Mouse (Mus musculus) megakaryocyte, embryonic 14.5 days (primary cell): Measurements from ENCODE around the gene Psg17. TPM values are rescaled to one million over a fixed set of nuclear protein-coding genes. Genes with fewer than 3 reads are reported as not detected.

ENCODE experiments used
- H3K27me3 ChIP-seq: replicated peaks from 2 replicates; pipeline ENCODE3; 2012; ENCODE audit warnings: inconsistent platforms
- H3K36me3 ChIP-seq: replicated peaks from 2 replicates; pipeline ENCODE3; 2012; ENCODE audit warnings: low read length, inconsistent platforms, mixed read lengths
- H3K4me1 ChIP-seq: 2 replicates; pipeline ENCODE4 v1.6.1; 2012; ENCODE audit warnings: inconsistent platforms
- H3K4me3 ChIP-seq: replicated peaks from 2 replicates; pipeline ENCODE3; 2012; ENCODE audit warnings: moderate library complexity, mild to moderate bottlenecking, inconsistent platforms
- H3K9me3 ChIP-seq: 2 replicates; pipeline ENCODE4 v1.6.1; 2012; ENCODE audit warnings: inconsistent platforms
- FLI1 ChIP-seq: IDR thresholded peaks from 2 replicates; pipeline ENCODE4 v1.6.1; 2012; ENCODE audit warnings: low read length, inconsistent platforms, mixed read lengths
- GATA1 ChIP-seq: IDR thresholded peaks from 3 replicates; pipeline ENCODE4 v1.6.1; 2012; ENCODE audit warnings: mixed read lengths, low read length, inconsistent platforms, borderline replicate concordance
- polyA plus RNA-seq: library from polyadenylated mRNA; stranded (reverse); fragments of >175 nt; gene quantifications from 2 replicates; pipeline ENCODE4 v1.2.3, GENCODE M21; 2012; ENCODE audit warnings: low replicate concordance; ENCODE audit not compliant: insufficient read depth

The Psg17 gene
- polyA plus RNA-seq, 1 experiment, result not detected

DNA sequence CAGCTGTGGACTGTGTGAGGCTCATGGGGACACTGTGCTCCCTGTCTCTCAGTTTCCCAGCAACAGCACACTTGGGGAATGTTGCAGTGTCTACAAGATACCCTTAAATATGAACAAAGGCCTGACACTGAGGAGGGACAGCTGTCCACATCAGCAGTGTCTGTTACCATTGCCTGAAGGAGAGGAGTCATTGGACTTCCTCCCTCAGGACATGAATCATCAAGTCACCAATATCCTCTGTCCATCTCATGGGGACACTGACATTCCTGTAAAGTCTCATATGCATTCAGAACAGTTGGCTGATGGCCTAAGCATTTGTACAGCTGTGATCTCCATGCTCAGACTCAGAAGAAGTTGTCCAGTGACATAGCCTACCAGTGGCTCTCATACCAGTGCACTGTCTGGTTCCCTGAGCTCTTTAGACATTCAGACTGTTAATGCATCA lies 42.0 kb downstream of the Psg17 start:
- Histone ChIP-seq H3K36me3 (no peaks in the 10 kb centered on the region), H3K9me3 (no peaks in the 10 kb centered on the region), H3K4me1 (peaks cover 25% of the 10 kb centered on the region), H3K27me3 (no peaks in the 10 kb centered on the region), H3K4me3 (peak overlapping the region; percentile 26)
- TF ChIP-seq GATA1 (no peak), FLI1 (no peak)

Other genes with a start within 250 kb of the Psg17 start
- not detected in 2 replicates for gene Psg23, start 205.1 kb downstream of the Psg17 start, polyA plus RNA-seq
- gene Psg21, start 164.9 kb downstream of the Psg17 start, polyA plus RNA-seq, result not detected in 2 replicates
- not detected in 2 replicates for gene Psg20, start 135.4 kb downstream of the Psg17 start, polyA plus RNA-seq
- 1.0 TPM in 1 of 2 replicates, not detected in the other for gene Psg22, start 103.5 kb downstream of the Psg17 start, polyA plus RNA-seq
- not detected in 2 replicates for gene Psg19, start 23.1 kb downstream of the Psg17 start, polyA plus RNA-seq
- 0.79 TPM in 1 of 2 replicates, not detected in the other for gene Mill2, start 18.4 kb upstream of the Psg17 start, polyA plus RNA-seq
- gene Pglyrp1, start 49.7 kb upstream of the Psg17 start, polyA plus RNA-seq, result 14.1 TPM in 1 of 2 replicates, not detected in the other
- gene Ccdc61, start 88.8 kb upstream of the Psg17 start, polyA plus RNA-seq, result 55.0 and 80.2 TPM in 2 replicates
- gene Nova2, start 104.3 kb upstream of the Psg17 start, polyA plus RNA-seq, result 0.02 and 0.64 TPM in 2 replicates
- not detected in 2 replicates for gene Nanos2, start 165.8 kb upstream of the Psg17 start, polyA plus RNA-seq
- 2.5 and 6.7 TPM in 2 replicates for gene Mypop, start 169.6 kb upstream of the Psg17 start, polyA plus RNA-seq
- 53.2 and 120 TPM in 2 replicates for gene Irf2bp1, start 182.4 kb upstream of the Psg17 start, polyA plus RNA-seq
- not detected in 2 replicates for gene Foxa3, start 201.9 kb upstream of the Psg17 start, polyA plus RNA-seq
- gene Sympk, start 202.8 kb upstream of the Psg17 start, polyA plus RNA-seq, result 176 and 205 TPM in 2 replicates
- gene Rsph6a, start 233.1 kb upstream of the Psg17 start, polyA plus RNA-seq, result not detected in 2 replicates